Mouse (Mus musculus) bone marrow, adult 2 months (tissue): Measurements from ENCODE around the gene Gm10153.

ENCODE experiments used
- CTCF ChIP-seq: fragments of 200-500 bp; IDR thresholded peaks from 2 replicates; pipeline ENCODE4 v1.5.1; 2011; ENCODE audit warnings: low read length, control low read depth; ENCODE audit not compliant: control insufficient read depth, insufficient read depth
- POLR2A ChIP-seq: fragments of 200-500 bp; IDR thresholded peaks from 2 replicates; pipeline ENCODE4 v1.6.1; 2011; ENCODE audit warnings: low read depth, mild to moderate bottlenecking, control low read depth, low read length, borderline replicate concordance; ENCODE audit not compliant: control insufficient read depth

- no peak for TF ChIP-seq CTCF
- TF ChIP-seq POLR2A: no peak
Measured at GRCm38 (mm10) chr7:142148633-142149032, 41.6 kb downstream of the Gm10153 start.
